Mouse (Mus musculus) embryo, embryonic 11.5 days (tissue): ENCODE data around the gene Ccdc36.

Experiments
- DNase-seq: peaks from one replicate; pipeline ENCODE4 v3.0.0-alpha.2; 2012; ENCODE audit warnings: low read depth, low spot score

The Ccdc36 gene

DNA sequence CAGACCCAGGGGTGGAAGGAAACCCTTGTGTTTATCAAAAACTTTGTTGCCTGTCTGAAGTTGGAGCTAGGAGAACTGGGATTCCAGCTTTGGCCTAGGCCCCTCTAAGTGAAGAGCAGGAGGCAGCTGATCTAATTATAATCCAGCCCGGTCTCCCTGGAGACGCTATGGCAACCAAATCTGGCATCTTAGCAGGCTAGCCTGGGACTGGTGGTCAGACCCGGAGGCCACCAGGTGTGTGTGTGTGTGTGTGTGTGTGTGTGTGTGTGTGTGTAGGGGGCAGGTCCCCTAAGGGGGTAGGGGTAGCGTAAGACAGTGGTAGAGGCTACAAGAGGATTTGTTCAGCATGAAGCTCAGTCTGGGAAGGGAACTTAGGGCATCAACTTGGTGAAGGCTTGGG lies 21.6 kb upstream of the Ccdc36 start:
- no peak for DNase-seq

DNA sequence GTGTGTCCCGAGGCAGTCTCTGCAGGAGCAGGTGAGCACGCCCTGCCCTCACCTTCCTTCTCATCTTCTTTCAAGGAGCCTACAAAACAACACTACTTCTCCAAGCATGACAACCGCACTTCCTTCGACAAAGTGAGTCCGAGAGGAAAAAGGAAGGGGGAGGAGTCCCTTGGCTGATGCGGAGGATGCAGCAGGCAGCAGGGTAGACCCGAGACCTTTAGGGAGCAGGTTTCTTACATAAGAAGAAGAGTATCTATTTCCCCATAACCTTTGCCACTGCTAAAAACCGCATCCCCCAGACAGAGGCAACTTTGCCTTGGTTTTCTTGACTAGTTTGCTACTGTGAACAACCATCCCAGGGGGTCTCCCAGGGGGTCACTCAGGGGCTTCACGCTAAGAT lies 16.8 kb upstream of the Ccdc36 start:
- DNase-seq: no peak

DNA sequence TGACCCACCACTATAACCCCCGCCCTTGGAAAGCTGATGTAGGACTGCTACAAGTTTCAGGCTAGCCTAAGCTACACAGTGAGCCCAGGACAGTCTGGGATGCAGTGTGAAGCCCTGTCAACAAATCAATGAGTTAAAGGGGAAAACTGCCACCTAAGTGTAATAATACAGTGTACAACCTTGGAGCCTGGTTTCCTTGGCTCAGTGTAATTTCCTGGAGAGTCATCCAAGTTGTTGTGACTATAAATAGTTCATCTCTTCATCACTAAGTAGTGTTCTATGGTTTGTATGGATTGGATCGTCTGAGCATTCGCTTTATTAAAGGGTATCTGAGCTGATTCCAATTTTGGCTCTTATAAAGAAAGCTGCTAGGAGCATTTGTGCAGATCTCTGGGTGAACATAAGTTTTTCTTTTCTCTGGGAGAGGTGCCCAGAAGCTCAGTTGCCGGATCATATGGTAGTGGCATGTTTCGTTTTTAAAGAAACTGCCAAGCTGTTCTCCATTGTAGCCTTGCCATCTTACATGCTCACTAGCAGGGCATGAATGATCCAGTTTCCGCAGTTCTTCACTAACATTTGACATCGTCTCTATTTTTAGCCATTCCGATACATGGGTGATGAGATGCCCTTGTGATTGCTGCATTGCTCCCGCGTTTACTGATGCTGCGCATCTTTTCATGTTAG lies 13.1 kb upstream of the Ccdc36 start:
- no peak for DNase-seq

DNA sequence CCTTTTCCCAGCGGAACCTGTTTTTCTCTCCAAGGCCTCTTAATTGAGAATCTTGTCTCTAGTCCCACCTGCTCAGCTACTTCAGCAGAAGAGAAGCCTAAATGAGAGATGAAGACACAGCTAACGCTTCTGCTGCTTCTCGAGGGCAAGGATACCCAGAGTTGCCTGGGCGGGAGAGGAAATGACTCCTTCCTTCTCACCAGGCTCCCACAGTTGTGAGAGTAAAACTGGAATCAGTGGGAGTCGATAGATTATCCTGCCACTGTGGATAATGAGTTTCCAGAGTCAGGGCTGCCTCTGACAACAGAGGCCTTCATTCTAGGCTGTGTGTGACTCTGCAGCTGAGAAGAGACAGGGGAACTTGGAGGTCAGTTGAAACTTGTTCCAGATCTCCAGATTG lies 12.2 kb upstream of the Ccdc36 start:
- no peak for DNase-seq

DNA sequence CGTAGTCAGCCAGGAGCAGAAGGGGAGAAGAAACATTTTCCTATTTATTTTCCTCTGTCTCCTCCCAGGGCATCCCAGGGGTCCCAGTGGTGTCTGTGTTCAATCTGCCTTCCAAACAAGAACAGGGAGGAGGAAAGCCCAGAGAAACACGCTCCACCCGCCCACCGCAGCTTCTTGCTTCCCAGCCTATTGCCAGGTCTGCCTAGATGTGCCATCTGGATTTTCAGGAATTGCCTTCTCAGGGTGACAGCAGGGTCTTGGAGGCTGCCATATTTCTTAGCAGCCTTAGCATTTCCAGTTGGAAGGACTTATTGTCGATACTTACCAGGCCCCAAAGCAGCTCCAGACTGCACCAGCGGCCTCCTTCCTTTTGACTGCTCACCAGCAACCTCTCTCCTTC lies 10.9 kb upstream of the Ccdc36 start:
- no peak for DNase-seq

DNA sequence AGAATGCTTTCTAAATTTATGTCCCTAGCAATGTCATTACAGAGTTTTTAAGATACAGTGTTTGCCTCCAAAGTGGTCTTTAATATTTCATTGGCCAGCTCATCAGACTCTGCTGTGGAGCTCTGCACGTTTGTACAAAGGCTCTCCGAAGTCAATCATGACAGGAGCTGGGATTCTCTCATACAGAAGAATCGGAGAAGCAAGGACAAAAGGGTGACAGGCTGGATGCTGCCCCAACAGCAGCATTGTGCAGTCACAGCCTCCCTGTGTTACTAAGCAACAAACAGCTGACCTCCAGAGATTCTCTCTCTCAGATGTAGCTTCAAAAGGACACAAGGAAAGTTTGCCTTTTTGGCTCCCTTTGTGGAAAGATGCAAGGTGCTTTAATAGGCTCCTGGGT lies 7.9 kb upstream of the Ccdc36 start, which contains the start of gene BC048562:
BC048562 (plus strand) TSS at position 301 of the 400 bp plus-strand sequence.
- no peak for DNase-seq

DNA sequence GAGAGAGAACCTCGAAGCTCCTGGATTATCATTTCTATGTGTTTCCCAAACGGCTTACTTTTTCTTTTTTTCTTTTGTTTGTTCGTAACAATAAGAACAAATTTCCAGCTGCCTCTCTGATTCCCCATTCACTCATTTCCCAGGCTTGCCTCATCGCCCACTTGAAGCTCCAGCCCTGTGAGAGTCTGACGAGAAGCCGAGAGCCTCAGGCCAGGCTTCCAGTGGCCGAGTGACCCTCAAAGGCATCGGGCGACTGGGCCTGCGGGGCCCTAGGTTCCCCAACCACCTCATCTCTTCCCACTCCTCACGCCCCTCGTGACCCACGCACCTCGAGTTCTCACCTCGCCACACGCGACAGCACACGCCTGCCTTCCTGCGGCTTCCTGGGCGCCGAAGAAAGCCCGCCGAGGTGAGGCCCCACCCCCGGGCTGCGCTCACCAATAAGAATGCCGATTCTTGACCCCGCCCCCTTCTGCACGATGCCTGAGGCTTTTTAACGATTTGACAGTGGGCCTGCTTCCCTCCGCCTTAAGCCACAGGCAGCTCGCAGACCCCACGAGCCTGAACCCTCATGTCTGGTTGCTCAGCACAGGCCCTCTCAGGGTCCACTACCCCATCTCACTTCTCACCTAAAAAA lies 3.3 kb upstream of the Ccdc36 start:
- peak; percentile 26 for DNase-seq

DNA sequence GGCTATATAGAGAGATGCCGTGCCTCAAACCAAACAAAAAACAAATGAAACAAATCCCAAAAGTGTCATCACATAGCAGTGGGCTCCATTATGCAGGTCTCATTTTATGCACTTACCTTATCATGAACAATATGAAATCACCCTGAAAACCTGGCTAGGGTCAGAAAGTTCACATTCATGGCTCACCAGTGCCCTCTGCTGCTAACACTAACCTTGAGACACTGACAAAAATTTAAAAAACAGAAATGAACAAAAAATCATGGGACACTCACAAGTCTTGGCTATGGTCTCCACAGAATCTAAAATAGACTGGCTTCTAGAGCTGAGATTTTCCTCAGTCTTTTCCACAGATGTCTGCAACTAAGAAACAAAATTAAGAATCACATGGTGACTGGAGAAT lies 16.1 kb downstream of the Ccdc36 start:
- no peak for DNase-seq

DNA sequence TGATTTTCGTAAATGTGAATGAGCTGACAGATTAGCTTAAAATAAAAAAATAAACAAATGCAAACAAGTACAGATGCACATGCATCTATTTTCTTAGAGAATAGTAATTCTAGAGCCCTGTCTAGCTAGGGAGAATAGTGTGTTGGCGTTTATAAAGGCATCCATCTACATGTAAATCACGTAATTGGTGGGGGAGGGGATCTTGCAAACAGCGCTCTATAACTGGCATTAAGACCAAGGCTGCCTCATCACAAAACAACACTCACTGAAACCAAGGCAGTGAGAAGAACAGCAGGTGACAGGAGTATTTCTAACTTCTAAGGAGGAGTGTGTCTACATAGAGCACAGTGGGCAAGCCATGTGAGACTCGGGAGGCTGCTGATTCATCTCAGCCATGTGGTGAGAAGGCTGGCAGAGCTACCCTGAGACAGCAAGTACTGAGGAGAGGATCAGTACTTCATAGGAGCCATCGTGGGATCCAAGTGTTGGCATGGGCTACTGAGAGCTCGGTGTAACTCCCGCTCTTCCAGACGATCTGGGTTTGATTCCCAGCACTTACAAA lies 16.8 kb downstream of the Ccdc36 start:
- no peak for DNase-seq

DNA sequence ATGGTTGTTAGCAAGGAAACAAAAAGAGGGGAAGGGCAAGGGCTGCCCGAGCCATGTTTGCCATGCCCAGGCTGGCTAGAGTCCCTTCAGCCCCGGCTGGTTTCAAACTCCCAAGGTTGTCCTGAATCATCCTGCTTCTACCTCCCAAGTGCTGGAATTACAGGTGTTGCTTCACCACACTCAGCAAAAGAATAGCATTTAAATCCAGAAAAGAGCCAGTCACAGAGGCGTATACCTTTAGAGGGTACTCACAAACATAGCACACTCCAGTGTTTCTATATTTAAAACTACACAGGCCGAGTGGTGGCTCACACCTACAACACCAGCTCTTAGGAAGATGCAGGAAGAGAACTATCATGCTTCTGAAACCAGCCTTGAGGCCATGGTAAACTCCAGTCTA lies 18.7 kb downstream of the Ccdc36 start:
- no peak for DNase-seq

DNA sequence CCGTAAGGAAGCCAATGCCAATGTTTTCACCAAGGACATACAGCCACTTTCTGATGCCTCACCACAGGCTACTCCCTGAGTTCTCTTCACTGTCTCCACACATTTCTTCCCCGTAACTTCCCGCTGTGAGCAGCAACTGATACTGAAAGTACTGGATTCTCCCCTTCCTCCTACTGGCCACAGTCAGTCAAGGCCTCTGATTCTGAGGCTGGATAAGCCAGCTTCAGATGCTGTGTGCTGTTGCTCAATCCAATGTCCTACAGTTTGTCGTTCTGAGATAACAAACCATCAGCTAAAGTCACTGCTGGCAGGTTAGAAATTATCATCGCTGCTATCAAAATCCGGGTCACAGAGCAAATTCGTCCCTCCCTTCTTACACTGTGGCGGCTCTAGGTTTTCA lies 23.8 kb downstream of the Ccdc36 start:
- no peak for DNase-seq

DNA sequence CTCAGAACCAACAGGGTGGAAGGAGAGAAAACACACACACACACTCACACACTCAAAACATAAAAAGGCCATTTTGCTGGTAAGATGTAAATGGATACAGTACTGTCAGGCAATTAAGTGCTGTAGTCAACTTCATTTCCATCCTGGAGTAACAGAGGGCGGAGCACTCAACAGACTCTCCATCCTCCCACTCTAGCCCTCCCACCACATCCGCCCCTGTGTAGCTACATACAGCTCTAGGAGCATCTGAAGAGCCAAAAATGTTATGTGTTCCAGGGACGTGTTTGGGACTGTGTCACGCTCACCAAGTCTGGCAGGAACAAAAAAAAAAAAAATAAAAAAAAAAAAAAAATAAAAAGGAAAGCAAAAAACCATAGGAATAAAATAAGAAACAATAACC lies 25.2 kb downstream of the Ccdc36 start:
- DNase-seq: no peak

DNA sequence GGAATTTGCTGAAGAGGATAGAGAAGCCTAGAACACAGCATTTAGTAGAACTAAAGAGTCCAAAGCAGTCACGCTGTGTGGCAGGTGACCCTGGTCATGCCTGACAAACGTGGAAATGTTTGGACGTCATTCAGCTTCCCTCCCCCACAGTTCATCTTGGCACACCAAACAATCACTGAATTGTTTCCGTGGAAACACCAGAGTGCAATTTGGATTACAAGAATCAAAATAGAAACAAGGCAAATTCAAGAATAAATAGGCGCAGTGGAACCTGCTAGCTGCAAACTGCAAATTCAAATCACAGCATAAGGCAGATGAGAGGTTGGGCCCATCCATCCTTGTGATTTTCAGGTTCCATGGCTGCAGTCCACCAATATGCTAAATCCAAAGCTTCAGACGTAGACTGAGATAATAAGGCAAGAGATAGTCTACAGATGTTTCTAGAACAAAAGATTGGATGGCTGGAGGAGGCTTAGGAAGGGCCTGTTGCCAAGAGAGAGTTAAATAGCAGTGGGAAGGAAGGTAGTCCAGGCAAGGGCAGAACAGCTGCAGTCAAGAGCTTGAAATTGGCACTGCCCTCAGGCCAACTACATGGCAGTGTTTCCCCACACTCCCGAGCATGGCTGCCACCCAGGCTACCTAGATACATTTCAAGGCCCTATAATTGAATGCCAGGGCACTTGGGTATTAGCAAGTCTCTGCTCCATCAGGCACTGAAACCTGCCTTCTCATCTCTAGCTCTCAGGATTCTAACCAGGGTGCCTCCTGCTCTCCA lies 26.9 kb downstream of the Ccdc36 start:
- DNase-seq: no peak

DNA sequence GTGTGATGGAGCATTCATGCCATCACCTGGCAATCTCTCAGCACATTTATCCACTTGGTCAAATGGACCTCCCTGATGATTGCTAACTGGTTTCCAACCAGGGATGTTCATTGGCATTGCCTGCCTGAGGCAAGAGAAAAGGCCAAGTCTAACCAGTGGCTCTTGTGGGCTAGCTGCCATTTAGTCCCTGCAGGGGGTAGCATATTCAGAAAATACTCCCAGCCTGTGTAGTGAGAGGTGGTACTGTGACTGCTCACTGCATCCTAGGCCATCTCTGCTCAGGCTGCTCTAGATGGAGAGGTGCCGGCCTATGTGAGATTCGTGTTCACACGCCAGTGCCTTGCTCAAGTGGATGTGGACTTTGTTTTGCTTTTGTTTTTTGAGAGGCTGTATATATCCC lies 30.0 kb downstream of the Ccdc36 start:
- DNase-seq: no peak

DNA sequence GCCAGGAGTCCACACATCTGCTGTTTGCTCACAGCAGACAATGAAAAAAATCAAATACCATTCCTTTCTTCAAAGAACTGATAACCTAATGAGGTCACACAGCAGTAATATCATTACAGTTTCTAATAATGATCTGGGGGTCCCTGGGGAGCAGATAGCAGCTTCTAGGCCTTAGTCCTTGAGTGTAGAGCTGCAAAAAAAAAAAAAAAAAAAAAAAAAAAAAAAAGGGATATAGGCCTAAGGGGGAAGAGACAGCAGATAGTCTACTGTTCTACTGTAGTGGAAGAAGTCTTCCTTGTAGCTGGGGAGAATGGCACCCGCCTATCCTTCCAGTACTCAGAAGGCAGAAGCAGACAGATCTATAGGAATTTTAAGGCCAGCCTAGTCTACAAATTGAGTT lies 32.9 kb downstream of the Ccdc36 start:
- DNase-seq: no peak

DNA sequence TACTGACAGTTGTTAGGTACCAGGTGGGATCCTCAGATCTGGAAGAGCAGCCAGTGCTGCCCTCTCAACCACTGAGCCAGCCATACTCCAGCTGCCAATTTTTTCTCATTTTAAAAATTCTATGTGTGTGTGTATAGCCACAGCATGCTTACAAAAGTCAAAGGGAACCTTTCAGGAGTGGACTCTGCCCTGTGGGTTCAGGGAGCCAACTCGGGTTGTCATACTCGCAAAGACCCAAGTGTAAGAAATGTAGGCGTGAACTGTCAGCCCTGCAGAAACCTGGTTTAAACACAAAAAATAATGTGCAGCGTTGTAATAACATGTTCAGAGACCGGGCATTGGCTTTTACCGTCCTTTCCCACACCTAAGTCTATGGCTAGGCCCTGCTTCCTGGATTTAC lies 34.1 kb downstream of the Ccdc36 start:
- no peak for DNase-seq

DNA sequence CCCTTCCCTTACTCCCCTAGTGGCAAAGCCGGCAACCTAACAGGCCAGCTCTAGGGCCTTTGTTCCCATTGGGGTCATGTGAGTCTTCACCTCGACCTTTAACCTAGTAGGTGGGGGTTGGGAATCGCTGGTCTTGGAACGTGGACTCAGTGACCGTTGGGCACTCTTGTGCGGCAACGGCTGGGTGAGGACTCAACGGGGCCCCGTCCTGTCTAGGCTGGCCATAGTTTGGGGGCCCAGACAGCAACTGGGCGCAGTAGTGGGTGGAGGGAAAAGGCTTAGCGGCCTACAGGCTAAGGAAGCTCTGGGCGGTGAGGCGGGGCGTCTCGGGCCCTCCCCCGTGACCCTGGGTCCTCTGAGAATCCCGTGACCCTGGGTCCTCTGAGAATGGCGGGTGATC lies 35.6 kb downstream of the Ccdc36 start, which contains the start of gene 1700102P08Rik:
1700102P08Rik (plus strand) TSS at position 130 of the 400 bp plus-strand sequence.
- DNase-seq: no peak

DNA sequence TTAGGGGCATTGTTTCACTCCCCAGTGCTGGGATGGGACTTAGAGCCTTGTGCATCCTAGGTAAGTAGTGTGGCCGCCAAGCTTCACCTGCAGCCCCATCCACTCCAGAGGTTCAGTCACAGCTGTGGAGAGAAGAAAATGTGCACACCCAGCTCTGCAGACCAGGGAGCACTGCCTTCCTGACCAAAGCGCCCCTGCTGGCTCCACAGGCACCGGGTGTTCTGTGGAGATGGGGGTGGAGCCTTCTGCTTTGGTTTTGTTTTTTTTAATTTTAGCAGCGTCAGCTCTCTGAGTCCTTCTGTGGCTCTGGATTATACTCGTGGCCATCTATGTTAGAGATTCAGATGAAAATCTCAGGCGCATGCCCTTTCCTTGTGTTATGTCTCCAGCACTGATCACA lies 39.1 kb downstream of the Ccdc36 start:
- DNase-seq: no peak

DNA sequence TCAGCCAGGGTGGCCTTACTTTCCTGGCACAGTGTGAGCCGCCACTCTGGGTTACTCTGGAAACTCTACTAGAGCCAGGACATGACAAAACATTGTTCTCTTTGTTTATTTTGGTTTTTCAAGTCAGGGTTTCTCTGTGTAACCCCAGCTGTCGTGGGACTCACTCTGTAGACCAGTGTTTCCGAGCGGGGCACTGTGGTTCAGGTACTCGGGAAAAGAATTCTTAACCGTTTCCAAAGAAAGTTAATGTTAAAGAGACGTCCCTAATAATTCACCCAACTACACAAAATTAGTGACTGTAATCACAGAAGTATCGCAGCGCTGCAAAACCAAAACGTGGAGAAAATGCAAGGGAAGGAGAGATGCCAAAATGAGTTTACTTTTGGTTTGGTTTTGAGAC lies 39.7 kb downstream of the Ccdc36 start:
- DNase-seq: no peak

DNA sequence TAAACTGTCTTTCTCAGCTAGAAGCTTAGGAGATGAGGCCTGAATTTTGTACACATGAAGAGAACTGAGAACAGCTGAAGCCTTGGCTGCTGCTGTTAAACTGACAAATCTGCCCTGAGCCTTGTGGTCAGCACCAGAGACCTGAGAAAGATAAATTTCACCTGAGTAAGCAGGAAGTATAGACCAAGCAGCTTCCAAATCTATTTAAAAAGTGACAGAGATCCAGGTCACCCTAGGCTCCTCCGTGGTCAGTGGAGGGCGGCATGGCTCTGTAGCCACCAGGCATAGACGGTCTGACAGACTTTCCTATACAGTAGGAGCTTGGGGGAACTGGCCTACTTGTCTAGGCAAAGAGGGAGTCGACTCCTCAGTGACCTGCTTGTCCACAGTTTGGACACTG lies 41.5 kb downstream of the Ccdc36 start:
- no peak for DNase-seq

DNA sequence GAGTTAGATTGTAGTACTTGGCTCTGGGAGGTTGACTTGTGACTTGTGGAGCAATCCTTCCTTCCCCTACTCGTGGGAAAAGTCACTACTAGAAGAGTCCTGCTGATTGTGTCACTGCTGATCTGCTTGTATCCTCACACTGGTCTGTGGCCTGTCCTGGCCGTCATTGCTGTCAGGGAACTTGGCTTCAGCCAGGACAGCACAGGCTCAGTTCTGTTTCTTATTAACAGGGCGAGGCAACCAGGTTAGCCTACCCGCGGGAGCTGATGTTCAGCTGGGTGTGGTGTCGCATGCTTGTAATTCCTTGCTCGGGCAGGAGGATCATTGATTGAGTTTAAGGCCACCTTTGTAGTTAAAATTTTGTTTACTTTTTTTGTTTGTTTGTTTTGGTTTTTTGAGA lies 43.3 kb downstream of the Ccdc36 start:
- DNase-seq: no peak

DNA sequence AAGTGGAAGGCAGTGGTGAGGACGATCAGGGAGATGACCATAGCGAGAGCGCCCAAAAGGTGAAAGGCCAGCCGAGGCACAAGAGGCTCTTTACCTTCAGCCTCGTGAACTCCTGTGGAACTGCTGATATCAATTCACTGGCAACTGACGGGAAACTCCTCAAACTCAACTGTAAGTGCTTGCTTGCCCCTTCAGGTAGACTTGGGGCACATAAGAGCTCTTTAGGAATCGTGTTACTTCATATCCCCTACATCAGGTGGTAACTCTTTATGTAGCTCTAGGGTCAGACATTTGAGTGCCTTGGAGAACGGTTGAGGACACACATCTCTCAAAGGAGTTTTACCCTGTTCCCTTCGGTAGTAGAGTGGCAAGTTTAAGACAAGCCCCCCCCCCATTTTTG lies 46.9 kb downstream of the Ccdc36 start:
- DNase-seq: no peak

DNA sequence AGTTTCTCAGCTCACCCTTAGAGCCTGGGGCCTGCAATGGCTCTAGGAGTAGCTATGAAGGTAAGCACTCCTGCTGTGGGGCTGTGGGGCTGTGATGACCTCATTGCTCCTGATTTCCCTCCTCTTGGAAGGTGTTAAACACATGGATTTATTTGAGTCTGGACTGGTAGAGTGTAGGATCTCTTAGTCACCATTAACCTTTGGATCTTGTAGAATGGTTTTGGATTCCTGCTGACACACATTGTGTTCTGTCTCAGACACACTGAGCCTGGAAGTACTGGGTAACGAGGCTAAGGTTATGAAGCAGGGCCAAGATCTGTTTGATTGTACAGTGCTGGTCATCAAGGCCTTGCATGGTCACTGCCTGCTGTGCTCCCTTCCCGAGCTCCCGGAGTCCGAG lies 49.0 kb downstream of the Ccdc36 start:
- DNase-seq: no peak
